Mouse (Mus musculus): Measurements from ENCODE around the gene Dgkz.

- TF ChIP-seq MAFK (IDR thresholded peaks at IDR 0.05; ENCODE audit: insufficient read depth, low read depth, low read length): no peak
- TF ChIP-seq ZC3H11A (IDR thresholded peaks at IDR 0.05; ENCODE audit: borderline replicate concordance, low read depth, low read length): no peak
These were observed 36.0 kb upstream of the Dgkz start for GRCm38 (mm10) chr2:92011424-92012353.

All from ES-E14 (cell line).